Mouse (Mus musculus) G1E (cell line): ENCODE measurements around the gene Rasl11a.

Experiments
- CTCF ChIP-seq: IDR thresholded peaks from 2 replicates; pipeline ENCODE4 v1.5.1; 2012; ENCODE audit warnings: low read depth, low read length, inconsistent platforms, mixed read lengths
- GATA1 ChIP-seq: IDR thresholded peaks from 2 replicates; pipeline ENCODE4 v1.6.1; 2012; ENCODE audit warnings: borderline replicate concordance, low read length, inconsistent platforms, mixed read lengths
- GATA2 ChIP-seq: IDR thresholded peaks from 2 replicates; pipeline ENCODE4 v1.6.1; 2012; ENCODE audit warnings: low read depth, low read length, inconsistent platforms, borderline replicate concordance
- TAL1 ChIP-seq: conservative IDR thresholded peaks from 2 replicates; pipeline ENCODE4 v1.6.1; 2012; ENCODE audit warnings: low read depth, low read length, inconsistent platforms, mixed read lengths

GRCm38 (mm10) chr5:146815394-146815793, 29.5 kb upstream of the Rasl11a start:
- TF ChIP-seq TAL1 (no peak), CTCF (no peak), GATA1 (no peak), GATA2 (no peak)
